Mouse (Mus musculus): ENCODE measurements around the gene Gfy. TPM values are rescaled to one million over a fixed set of nuclear protein-coding genes. Genes with fewer than 3 reads are reported as not detected.

Gfy gene
- polyA plus RNA-seq, 1 experiment from 2014 or later = not detected

DNA sequence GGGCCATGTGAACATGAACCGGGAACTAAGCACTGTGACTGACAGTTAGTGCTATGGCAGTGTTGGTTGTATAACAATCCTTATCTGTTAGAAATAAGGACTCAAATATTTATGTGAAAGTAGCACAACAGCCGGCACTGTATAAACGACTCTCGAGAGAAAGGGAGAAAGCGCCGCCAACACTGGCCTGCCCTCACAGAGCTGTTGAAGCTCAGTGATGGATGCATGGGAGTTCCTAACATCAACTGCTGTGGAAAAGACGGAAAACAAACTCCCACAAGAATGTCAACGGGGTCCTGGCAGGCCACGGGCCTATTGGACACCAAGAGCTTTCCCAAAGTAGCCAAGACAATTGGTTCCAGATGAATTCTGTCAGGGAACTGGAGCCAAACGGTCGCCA is 28.1 kb downstream of the Gfy start:
- no peaks in the 10 kb centered on the region for H3K27me3 ChIP-seq (replicated peaks; ENCODE audit: insufficient read depth, low read length)
- H3K36me3 ChIP-seq (ENCODE audit: insufficient read depth, low read length) = no peaks in the 10 kb centered on the region
- H3K4me2 ChIP-seq (replicated peaks; ENCODE audit: low read depth, low read length) = no peak overlapping the region
- DNase-seq (ENCODE audit: low spot score) (peak; percentile 64), ATAC-seq (no peak)
- H3K4me1 ChIP-seq (ENCODE audit: insufficient read depth, low read depth, low read length) = no peaks in the 10 kb centered on the region
- no peak for TF ChIP-seq CTCF (IDR thresholded peaks at IDR 0.05)
- TF ChIP-seq EP300 (IDR thresholded peaks at IDR 0.05) = no peak
- H3K4me3 ChIP-seq (ENCODE audit: low read depth, low read length) = no peak overlapping the region
- no peak overlapping the region for H3K9ac ChIP-seq (replicated peaks; ENCODE audit: low read depth)
- WGBS = 20% methylated on average over 11 of the region's 11 CpGs
- no peaks in the 10 kb centered on the region for H3K9me3 ChIP-seq (ENCODE audit: low read length)
- peak overlapping the region; percentile 22; the same call in 1 of the 2 replicates for H3K27ac ChIP-seq (ENCODE audit: low read length)

DNA sequence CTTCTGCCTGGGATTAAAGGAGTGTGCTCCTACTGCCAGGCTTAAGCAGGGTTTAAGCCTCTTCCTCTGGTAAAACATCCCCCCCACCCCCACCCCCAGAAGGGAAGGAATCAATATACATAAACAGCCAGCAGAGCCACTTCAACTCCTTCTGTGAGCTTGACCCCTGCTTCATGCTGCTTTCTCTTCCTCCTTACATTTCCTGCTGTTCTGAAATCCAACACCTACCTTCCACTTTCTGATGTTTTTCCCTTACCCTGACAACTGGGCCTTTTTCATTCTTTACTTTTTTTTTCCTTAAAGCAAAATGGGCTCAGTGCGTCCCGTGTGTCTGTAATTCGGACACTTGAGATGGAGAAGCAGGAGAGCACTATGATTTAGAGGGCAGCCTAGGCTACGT is 29.0 kb downstream of the Gfy start:
- ATAC-seq = no peak
- no peaks in the 10 kb centered on the region for H3K4me1 ChIP-seq (ENCODE audit: insufficient read depth, low read depth, low read length)
- no peaks in the 10 kb centered on the region for H3K9me3 ChIP-seq (ENCODE audit: low read length)
- H3K27ac ChIP-seq (ENCODE audit: low read length) = no peak overlapping the region; the same call in 1 of the 2 replicates
- no peak for TF ChIP-seq CTCF (IDR thresholded peaks at IDR 0.05)
- TF ChIP-seq EP300 (IDR thresholded peaks at IDR 0.05) = no peak
- no peak overlapping the region for H3K4me3 ChIP-seq (ENCODE audit: low read depth, low read length)
- DNase-seq (ENCODE audit: low spot score) = no peak
- H3K4me2 ChIP-seq (replicated peaks; ENCODE audit: low read depth, low read length) = no peak overlapping the region
- H3K36me3 ChIP-seq (ENCODE audit: insufficient read depth, low read length) = 0 out of 2 replicates have a peak, but pooled peaks cover 9% of the 10 kb centered on the region
- no peak overlapping the region for H3K9ac ChIP-seq (replicated peaks; ENCODE audit: low read depth)
- 52% methylated on average over 4 of the region's 4 CpGs for WGBS
- H3K27me3 ChIP-seq (replicated peaks; ENCODE audit: insufficient read depth, low read length) = no peaks in the 10 kb centered on the region

DNA sequence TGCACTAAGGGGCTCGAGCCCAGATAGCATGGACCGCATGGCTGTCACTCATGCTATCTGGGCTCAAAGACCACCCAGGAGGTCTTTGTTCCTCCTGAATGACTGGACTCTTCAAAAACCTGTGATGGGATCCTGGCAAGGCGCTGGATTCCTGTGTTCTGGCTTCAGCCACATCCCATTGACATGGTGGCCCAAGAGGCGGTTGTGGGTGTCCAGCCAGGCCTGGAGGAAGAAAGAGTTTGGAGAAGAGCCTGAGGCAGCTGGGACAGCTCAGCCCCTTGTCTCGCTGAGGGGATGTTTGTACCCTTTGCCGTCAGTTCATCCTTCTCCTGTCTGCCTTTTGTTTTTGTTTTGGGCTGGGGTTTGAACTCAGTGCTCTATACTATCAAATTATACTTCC is 29.8 kb downstream of the Gfy start:
- Histone ChIP-seq H3K27me3 (replicated peaks; ENCODE audit: insufficient read depth, low read length) (no peaks in the 10 kb centered on the region), H3K4me1 (ENCODE audit: insufficient read depth, low read depth, low read length) (no peaks in the 10 kb centered on the region), H3K36me3 (ENCODE audit: insufficient read depth, low read length) (0 out of 2 replicates have a peak, but pooled peaks cover 12% of the 10 kb centered on the region), H3K4me2 (replicated peaks; ENCODE audit: low read depth, low read length) (no peak overlapping the region), H3K9ac (replicated peaks; ENCODE audit: low read depth) (no peak overlapping the region), H3K4me3 (ENCODE audit: low read depth, low read length) (no peak overlapping the region), H3K27ac (ENCODE audit: low read length) (no peak overlapping the region), H3K9me3 (ENCODE audit: low read length) (no peaks in the 10 kb centered on the region)
- DNase-seq (ENCODE audit: low spot score) = peak; percentile 28
- TF ChIP-seq EP300 (IDR thresholded peaks at IDR 0.05) (no peak), CTCF (IDR thresholded peaks at IDR 0.05) (no peak)
- ATAC-seq = no peak
- WGBS = 62% methylated on average over 6 of the region's 6 CpGs

DNA sequence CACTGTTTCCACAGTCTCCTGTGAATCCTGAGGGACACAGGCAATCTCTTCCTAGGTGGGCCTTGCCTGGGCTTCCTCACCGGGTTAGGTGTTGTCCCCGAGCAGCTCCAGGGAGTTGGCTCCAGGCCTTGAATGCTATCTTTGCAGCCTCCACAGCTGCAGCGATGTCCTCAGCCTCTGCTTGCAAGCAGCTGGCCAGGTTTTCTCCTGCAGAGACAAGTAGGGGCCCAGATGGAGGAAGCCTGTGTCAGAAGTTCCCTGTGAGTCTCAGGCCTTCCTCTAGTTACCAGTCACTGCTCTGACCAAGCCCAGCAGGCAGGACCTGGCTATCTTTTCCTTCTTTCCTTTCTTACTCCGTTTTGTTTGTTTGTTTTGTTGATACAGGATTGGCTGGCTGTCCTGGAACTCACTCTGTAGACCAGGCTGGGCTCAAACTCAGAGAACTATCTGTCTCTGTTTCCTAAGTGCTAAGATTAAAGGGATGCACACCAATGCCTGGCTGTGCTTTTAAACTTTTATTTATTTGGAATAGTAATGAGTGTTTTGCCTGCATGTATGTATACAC is 30.8 kb downstream of the Gfy start:
- WGBS = 45% methylated on average over 4 of the region's 4 CpGs
- 0 out of 2 replicates have a peak, but pooled peaks cover 12% of the 10 kb centered on the region for H3K36me3 ChIP-seq (ENCODE audit: insufficient read depth, low read length)
- TF ChIP-seq CTCF (IDR thresholded peaks at IDR 0.05) (no peak), EP300 (IDR thresholded peaks at IDR 0.05) (no peak)
- no peak overlapping the region for H3K9ac ChIP-seq (replicated peaks; ENCODE audit: low read depth)
- no peaks in the 10 kb centered on the region for H3K4me1 ChIP-seq (ENCODE audit: insufficient read depth, low read depth, low read length)
- ATAC-seq (no peak), DNase-seq (ENCODE audit: low spot score) (no peak)
- H3K4me3 ChIP-seq (ENCODE audit: low read depth, low read length) = no peak overlapping the region
- no peak overlapping the region for H3K27ac ChIP-seq (ENCODE audit: low read length)
- no peaks in the 10 kb centered on the region for H3K27me3 ChIP-seq (replicated peaks; ENCODE audit: insufficient read depth, low read length)
- no peaks in the 10 kb centered on the region for H3K9me3 ChIP-seq (ENCODE audit: low read length)
- no peak overlapping the region for H3K4me2 ChIP-seq (replicated peaks; ENCODE audit: low read depth, low read length)

DNA sequence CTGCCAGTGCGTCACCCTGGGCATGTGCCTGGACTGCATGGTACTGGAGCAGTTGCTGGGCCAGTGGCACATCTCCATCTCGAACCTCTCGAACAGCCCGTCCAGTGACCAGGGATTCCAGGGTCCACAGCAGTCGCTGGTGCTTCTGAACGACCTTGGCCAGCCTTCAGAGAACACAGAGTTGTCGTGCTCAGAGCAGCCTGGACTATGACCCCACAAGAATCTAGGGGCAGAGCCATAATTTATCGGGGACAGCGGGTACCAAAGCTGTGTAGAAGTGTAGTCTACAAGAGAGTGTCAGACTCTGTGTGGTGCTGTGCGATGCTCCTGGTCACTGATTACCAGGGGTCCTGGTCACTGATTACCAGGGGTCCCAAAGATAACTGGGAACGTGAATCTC is 31.5 kb downstream of the Gfy start:
- no peak overlapping the region for H3K4me3 ChIP-seq (ENCODE audit: low read depth, low read length)
- no peak for ATAC-seq

DNA sequence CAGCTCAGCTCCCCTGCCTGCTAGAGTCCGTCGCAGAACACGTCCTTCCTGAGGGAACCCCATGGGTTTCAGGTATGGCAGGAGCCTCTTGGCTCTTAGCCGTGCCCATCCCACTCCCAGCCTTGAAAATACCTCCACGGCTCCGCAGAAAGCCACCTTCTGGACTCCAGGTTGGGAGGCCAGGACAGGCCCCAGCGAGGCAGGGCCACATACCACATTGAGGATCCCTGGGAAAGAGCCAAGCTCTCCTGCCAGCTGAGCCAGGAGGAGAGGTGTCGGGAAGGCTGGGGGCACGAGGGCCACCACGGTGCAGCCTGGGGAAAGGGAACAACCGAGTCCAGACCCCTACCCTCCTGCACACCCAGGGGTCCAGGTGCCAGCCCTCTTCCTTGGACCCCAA is 32.1 kb downstream of the Gfy start:
- H3K4me3 ChIP-seq (ENCODE audit: low read depth, low read length) = no peak overlapping the region
- no peak for DNase-seq (ENCODE audit: low spot score)
- 90% methylated on average over 11 of the region's 11 CpGs for WGBS
- H3K4me2 ChIP-seq (replicated peaks; ENCODE audit: low read depth, low read length) = no peak overlapping the region
- no peaks in the 10 kb centered on the region for H3K27me3 ChIP-seq (replicated peaks; ENCODE audit: insufficient read depth, low read length)
- no peak overlapping the region for H3K9ac ChIP-seq (replicated peaks; ENCODE audit: low read depth)
- H3K27ac ChIP-seq (ENCODE audit: low read length) = no peak overlapping the region
- no peak for ATAC-seq
- H3K36me3 ChIP-seq (ENCODE audit: insufficient read depth, low read length) = 0 out of 2 replicates have a peak, but pooled peaks cover 12% of the 10 kb centered on the region
- no peaks in the 10 kb centered on the region for H3K4me1 ChIP-seq (ENCODE audit: insufficient read depth, low read depth, low read length)
- no peak for TF ChIP-seq EP300 (IDR thresholded peaks at IDR 0.05)
- no peak for TF ChIP-seq CTCF (IDR thresholded peaks at IDR 0.05)
- H3K9me3 ChIP-seq (ENCODE audit: low read length) = no peaks in the 10 kb centered on the region

More for the DNA sequence above, 31.5 kb downstream of the Gfy start:
- DNase-seq (ENCODE audit: low spot score) = no peak
- 66% methylated on average over 11 of the region's 11 CpGs for WGBS
- TF ChIP-seq CTCF (IDR thresholded peaks at IDR 0.05) = no peak
- no peak for TF ChIP-seq EP300 (IDR thresholded peaks at IDR 0.05)
- H3K27ac ChIP-seq (ENCODE audit: low read length) = no peak overlapping the region
- H3K36me3 ChIP-seq (ENCODE audit: insufficient read depth, low read length) = 0 out of 2 replicates have a peak, but pooled peaks cover 12% of the 10 kb centered on the region
- no peaks in the 10 kb centered on the region for H3K9me3 ChIP-seq (ENCODE audit: low read length)
- H3K9ac ChIP-seq (replicated peaks; ENCODE audit: low read depth) = no peak overlapping the region
- H3K4me1 ChIP-seq (ENCODE audit: insufficient read depth, low read depth, low read length) = no peaks in the 10 kb centered on the region
- H3K27me3 ChIP-seq (replicated peaks; ENCODE audit: insufficient read depth, low read length) = no peaks in the 10 kb centered on the region
- no peak overlapping the region for H3K4me2 ChIP-seq (replicated peaks; ENCODE audit: low read depth, low read length)

All from lung, postnatal 0 days (tissue).